Mouse (Mus musculus) liver (tissue): ENCODE measurements at regions not wholly inside any gene's neighbourhood (a gene's known extent, or its start where the extent isn't known, plus 50 kb on each side); places are given as distances from the start of the nearest gene placed in this dataset.

Experiments used
- DNase-seq: peaks from one replicate; pipeline ENCODE4 v3.0.0-alpha.2; 2020; ENCODE audit warnings: mixed read lengths

DNA sequence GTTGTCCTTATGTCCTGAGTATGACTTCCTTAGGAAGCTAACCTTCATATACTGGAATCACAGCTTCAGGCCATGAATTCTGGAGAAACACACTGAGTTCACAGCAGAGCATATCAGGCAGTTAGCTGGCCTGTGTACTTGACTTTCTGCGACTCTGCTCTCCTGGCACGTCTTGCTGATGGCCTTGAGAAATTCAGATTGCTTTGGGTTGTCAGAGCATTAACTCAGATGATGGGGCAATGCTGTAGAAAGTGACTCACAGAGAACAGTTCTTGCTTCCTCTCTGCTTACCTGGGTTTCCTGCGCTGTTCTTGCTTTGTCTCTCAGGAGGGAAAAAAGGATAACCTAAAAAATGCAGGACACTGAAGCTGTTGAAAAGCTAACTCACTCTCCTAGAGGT is 187.3 kb downstream of the Usp46 start:
- DNase-seq = no peak

DNA sequence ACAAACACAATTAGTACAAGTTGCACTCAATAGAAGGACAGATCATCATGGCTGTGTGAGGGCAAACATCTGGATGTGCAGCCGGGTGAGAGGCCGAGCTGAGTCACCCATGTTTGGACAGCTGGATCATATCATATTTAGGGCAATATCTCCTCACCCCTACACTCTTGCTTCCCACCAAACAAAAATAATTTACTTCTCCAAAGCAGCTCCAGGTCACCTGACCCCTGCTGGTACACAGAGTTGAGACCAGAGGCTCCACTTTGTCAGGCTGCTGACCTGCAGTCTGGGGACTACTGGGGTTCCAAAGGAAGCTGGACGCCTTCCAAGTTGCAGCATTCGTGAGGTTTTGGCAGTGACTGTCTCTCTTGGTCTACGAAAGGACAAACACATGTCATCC is 186.3 kb downstream of the Usp46 start:
- peak; percentile 26 for DNase-seq

DNA sequence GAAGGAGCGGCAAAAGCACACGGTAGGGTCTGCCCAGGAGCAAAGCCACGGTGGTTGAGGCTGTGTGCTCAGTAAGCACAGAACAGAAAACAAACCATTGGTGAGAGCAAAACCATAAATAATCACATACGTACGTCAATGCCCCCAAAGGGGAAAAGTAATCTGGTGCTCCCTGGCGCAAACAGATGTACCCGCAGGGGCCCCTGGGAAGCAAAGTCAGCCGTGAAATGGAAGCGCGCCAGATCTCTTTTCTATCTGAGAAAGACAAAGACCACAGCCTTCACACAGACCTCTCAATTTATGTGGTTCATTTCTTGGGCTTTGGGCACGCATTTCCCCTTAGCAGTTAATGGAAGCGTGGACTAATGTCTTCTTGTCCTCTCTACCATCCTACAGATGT is 183.2 kb downstream of the Usp46 start:
- no peak for DNase-seq

DNA sequence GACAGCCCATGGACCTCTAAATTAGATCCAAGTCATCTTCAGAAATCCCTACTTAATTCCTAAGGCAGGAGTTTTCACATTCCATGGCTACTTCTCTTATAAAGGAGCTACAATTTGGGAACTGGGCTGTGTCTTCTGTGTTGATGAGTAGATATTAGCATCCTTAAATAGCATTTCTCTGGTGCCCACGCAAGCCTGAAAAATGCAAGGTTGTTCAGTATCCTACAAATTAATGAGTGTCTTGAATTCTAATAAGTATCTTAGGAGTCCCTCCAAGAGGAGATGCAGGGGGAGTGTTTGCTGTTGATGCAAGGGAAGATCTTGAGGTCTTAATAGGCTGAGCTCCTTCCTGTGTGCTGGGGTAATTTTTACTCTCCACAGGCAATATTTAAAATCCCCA is 182.5 kb downstream of the Usp46 start:
- DNase-seq = no peak

DNA sequence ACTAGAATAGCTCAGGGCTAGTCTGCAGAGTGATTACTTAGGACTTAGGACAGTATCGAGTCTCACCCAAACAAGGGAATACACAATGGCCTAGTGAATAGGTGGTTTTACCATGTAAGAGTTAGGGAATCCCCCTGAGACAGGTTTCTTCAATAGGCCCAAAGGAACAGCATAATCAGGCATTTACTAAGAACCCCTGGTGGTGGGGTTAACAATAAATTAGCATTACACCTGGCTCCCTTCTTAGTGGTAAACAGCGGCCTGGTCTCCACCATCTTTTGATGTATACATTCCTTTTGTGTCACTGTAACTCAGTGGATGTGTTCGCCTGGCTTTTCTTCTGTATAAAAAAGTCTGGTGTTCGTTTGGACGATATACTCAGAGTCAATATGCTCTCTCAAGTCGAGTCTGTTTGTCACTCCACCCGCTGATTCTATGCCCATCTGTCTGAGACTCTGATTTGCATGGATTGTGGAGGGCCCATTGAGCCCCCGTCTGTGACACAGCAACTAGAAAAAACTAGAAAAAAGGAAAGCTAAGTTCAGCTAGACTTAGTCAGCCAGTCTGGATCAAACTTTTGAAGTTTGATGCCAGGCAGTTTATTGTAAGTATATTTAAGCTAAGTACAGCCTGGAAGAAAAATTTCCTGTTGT is 180.8 kb downstream of the Usp46 start:
- no peak for DNase-seq

DNA sequence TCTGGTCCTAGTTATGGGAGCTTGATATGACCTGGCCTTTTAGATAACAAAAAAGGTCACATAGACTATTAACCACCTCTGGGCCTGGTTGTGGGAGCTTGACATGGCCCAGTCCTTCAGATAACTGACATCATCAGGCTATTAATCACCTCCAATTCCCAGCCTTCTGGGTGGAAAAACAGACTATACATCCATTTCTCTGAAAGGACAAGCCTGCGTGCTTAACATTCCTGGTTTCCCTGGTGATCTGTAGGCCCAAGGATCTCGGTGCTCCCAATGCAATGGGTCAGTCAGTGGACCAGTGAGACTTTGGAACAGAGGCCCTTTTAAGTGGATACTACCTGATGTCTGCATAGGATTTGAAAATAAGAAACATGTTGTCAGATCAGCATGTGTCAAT is 179.8 kb downstream of the Usp46 start:
- DNase-seq = no peak

DNA sequence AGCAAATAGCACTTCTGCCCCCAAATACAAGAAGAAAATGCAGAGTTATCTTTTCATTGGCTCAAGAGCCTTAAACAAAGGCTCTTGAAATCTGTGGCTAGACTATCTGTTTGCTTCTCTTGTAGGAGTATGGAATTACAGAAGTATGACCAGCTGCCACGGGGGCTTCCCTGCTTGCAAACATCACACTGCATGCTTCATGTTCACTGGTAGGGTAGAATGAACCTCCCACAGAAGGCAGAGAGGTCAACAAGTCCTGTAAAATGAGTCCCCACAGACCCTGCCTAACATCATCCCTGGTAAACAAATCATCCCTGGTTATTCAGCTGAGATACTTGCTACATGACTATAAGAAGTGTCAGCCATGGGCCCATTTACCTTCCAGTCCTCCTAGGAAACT is 178.9 kb downstream of the Usp46 start:
- DNase-seq = no peak

DNA sequence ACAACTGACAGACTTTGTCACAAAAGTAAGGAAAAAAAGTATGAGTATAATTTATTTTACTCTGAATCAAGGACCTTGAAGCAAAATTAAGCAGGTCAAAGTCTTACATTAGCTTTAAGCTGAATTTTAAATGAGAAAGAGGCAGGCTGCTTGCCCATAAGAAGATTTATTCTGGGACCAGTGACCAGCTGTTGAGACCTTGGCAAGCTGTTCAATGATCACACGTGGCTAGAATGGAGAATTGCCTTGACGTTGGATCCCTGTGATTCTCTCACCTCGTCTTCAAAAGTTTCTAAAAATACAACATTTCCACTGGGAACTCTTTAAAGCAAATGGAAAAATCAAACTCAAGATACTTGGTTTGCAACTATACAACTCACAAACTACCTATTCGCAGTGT is 177.3 kb downstream of the Usp46 start:
- DNase-seq = no peak

DNA sequence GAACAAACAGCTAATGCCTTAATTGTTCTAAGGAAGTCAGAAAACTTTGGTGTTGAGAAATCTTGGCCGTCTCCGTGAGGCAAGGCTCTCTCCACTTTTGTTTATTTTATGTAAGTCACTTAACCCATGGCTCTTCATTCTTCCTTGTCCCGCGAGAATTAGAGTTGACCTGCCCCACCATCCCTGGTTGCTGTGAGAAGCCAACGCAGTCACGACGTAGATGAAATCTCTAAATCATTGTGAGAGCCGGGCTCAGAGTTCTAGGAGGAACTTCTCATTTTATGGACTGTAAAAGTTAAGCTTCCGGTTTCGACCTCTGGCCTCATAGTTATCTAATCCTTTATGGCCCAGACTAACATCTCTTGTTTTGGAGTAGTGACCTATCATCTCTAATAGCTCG is 176.6 kb downstream of the Usp46 start:
- DNase-seq = no peak

GRCm38 (mm10) chr5:73892440-73893225 is 175.6 kb downstream of the Usp46 start:
- DNase-seq = no peak

DNA sequence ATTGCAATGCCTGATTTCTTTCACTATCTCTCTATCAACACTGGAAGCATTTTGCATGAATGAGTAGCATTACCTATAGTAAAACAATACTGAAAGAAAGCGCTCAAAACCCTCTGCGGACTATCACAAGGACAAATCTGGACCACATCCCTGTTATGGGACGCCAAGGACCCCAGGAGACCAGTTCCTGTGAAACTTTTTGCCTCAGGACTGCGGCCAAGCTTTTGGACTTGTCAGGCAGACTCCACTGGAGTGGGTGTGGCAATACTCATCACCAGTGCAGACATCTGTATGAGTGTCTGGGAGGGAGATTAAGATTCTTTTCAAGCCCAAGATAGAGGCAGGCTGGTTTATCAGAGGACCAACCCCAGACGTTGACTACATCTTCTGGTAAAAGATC is 173.0 kb downstream of the Usp46 start:
- DNase-seq = no peak

DNA sequence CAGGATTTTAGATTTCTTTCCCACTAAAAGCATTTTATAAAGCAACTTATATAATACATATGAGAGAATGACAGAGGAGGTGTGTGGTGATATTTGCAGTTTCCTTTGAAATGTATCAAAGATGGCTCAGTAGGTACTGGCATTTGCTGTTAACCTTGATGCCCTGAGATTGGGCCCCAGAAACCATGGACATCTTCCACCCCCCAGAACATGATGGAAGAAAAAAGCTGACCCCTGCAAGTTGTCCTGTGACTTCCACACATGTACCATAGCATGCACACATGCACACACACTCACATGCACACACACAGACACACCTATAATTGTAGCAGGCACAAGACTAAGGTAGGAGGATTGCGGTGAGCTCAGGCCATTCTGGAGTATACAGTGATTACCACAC is 171.4 kb downstream of the Usp46 start:
- no peak for DNase-seq

GRCm38 (mm10) chr5:73901651-73902050 is 166.6 kb downstream of the Usp46 start:
- no peak for DNase-seq

- no peak for DNase-seq
These were observed 165.6 kb downstream of the Usp46 start for GRCm38 (mm10) chr5:73902470-73903218.

- no peak for DNase-seq
These were observed 165.0 kb downstream of the Usp46 start for GRCm38 (mm10) chr5:73903219-73903570.

- DNase-seq = no peak
These were observed 164.0 kb downstream of the Usp46 start for GRCm38 (mm10) chr5:73904146-73904811.

GRCm38 (mm10) chr5:73912149-73912548 is 156.1 kb downstream of the Usp46 start:
- no peak for DNase-seq

DNA sequence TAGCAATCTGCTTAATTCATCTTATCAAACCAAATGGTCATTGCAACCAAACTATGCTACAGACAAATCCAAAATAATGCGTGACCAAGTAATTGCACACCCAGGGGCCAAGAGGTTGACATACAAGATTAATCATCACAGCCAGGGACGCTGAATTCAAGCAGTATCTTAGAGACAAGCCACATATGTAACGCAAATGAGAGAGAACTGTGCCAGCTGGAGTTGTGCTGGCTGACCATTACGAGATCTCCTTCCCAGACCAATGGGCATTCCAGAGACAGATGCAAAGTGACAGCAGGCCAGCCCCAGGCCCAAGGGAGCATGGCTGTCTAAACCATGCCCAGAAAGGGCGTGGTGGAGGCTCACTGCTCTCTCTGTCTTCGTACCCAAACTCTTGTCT is 155.1 kb downstream of the Usp46 start:
- DNase-seq = no peak

GRCm38 (mm10) chr5:73918011-73918410 is 150.2 kb downstream of the Usp46 start:
- no peak for DNase-seq

DNA sequence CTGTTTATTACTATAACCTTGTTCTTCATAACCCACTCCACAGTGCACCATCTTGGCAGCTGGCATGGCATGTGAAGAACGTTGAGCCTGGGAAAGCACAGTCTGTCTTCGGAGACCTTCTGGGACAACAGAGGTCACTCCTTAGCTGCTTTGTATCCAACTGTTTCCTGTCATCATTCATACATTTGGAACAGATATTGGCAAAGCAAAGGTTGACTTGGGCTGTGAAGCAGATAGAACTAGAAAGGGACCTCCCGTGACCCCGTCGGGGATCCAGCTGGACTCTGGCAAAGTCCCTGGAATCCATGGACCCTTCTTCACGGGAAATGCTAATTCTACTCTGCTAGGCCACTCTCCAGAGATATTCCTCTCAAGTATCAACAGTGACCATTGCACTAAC is 148.3 kb downstream of the Usp46 start:
- no peak for DNase-seq

GRCm38 (mm10) chr5:73927534-73927933 is 140.7 kb downstream of the Usp46 start:
- DNase-seq = no peak

GRCm38 (mm10) chr5:73928691-73929090 is 139.5 kb downstream of the Usp46 start:
- no peak for DNase-seq

DNA sequence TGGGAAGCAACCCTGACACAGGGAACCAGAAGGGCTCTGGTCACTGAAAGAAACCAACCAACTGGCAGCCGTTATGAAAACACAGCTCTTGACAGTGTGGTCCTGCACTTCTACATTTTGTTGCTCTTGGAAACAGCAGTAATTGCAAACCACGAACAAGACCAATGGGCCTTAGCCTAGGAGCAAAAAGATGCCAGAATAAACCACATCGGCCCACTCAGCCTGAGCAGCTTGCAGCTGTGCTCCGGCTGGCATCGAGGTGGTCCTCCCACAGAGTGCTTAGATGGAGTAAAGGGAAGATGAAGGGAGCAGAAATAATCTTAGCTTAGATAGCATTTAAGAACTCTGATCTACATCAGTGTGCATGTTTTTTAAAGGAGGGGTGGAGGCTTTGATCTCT is 138.0 kb downstream of the Usp46 start:
- no peak for DNase-seq

DNA sequence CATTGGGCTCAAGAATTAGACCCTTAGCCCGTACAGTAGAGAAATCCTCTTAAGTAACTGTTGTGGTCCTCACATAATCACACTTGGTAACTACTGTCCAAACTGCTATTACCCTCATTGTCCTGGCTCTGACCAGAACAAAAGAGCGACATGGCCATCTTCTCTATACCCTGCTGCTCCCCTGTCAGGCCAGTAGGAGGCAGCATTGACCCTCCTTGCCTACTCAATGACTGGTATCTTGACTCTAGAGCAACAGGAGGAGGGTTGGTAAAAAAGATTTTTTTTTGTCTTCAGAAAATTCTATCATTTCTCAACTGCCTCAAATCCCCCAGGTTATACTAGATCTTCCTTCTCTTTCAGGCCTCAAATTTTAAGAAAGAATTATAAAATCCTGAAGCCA is 130.4 kb downstream of the Usp46 start:
- peak; percentile 20 for DNase-seq
